Comparison of ENCODE assay signal across 21 mouse cellular contexts in the genomic region with DNA sequence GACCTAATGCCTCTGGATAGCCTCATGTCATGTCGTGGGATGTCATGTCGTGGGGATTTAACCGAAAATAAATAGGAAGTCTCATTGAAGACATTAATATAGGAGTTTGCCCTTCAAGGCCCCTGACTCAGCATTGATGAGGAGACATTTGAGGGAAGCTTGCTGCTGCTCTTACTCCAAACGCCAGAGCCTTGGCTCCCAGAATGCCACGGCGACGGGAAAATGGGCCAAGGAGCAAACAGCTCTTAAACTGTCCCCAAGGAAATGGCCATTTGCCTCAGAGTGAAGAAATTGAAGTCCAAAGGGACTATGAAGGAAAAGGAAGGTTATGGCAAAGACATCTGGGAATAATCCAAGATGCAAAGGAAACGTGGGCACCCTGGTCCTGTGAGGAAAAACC. TPM values are rescaled to one million over a fixed set of nuclear protein-coding genes. Genes with fewer than 3 reads are reported as not detected.
DNase-seq lines count a peak whose midpoint lies in the region; ATAC-seq and TF ChIP-seq lines count a peak whose summit lies in the region.
"Had no signal": no experiment of that assay in that cellular context is flagged by ENCODE, and none has a peak within 500 bp of the region (broad histone marks: within the 10 kb centered on the region; RNA-seq: fewer than 3 reads in every experiment).

No protein-coding gene starts in this region.

- no peaks in the 10 kb centered on the region for H3K27me3 ChIP-seq in lung, embryonic 16.5 days (ENCODE audit: control insufficient read depth, insufficient read depth, low read depth, low read length)
- H3K27me3 ChIP-seq: heart, embryonic 13.5 days; limb, embryonic 13.5 days; liver, embryonic 13.5 days had no signal

- H3K4me3 ChIP-seq in layer of hippocampus, adult 2 months = no peak overlapping the region
- H3K4me3 ChIP-seq in lung, embryonic 16.5 days (ENCODE audit: low read length) = no peak overlapping the region
- H3K4me3 ChIP-seq: heart, embryonic 13.5 days; left cerebral cortex, adult 2 months; limb, embryonic 13.5 days; liver, embryonic 13.5 days had no signal

- peak overlapping the region; percentile 20; the same call in 1 of the 2 replicates for H3K27ac ChIP-seq in layer of hippocampus, adult 2 months
- H3K27ac ChIP-seq in lung, embryonic 16.5 days (ENCODE audit: low read length) = 0 out of 2 replicates have a peak overlapping the region, but pooled peaks have one; percentile 38
- H3K27ac ChIP-seq: heart, embryonic 13.5 days; left cerebral cortex, adult 2 months; limb, embryonic 13.5 days; liver, embryonic 13.5 days had no signal

- H3K9ac ChIP-seq in lung, embryonic 16.5 days (ENCODE audit: low read length) = no peak overlapping the region
- H3K9ac ChIP-seq: heart, embryonic 13.5 days; limb, embryonic 13.5 days; liver, embryonic 13.5 days had no signal

- peak; percentile 63 for ATAC-seq in lung, embryonic 16.5 days (ENCODE audit: low read depth)
- ATAC-seq: forebrain, embryonic 14.5 days; hindbrain, embryonic 16.5 days had no signal

- H3K4me2 ChIP-seq in lung, embryonic 16.5 days (ENCODE audit: low read depth, low read length) = no peak overlapping the region
- H3K4me2 ChIP-seq: heart, embryonic 13.5 days; limb, embryonic 13.5 days; liver, embryonic 13.5 days; midbrain, embryonic 11.5 days had no signal

- peaks cover 16% of the 10 kb centered on the region for H3K4me1 ChIP-seq in lung, embryonic 16.5 days (replicated peaks; ENCODE audit: control insufficient read depth, insufficient read depth, low read length)
- H3K4me1 ChIP-seq: liver, embryonic 13.5 days had no signal

- peaks cover 9% of the 10 kb centered on the region for H3K36me3 ChIP-seq in lung, embryonic 16.5 days (ENCODE audit: control insufficient read depth, insufficient read depth, low read length)
- H3K36me3 ChIP-seq: liver, embryonic 13.5 days had no signal

- WGBS in lung, embryonic 16.5 days = 55% methylated on average over 8 of the region's 8 CpGs

- TF ChIP-seq CTCF in layer of hippocampus, adult 2 months (conservative IDR thresholded peaks at IDR 0.05) = no peak

- peak; percentile 11 for DNase-seq in gastrocnemius, postnatal 25 days
- DNase-seq in gastrocnemius, postnatal 14 days = no peak
- no peak for DNase-seq in layer of hippocampus, adult 2 months (ENCODE audit: low spot score in 2 of 2)
- no peak for DNase-seq in layer of hippocampus, postnatal 36 days
- no peak for DNase-seq in left cerebral cortex, adult 8-10 months (ENCODE audit: low spot score in 2 of 2)
- no peak for DNase-seq in yolk sac, embryonic 10.5 days (ENCODE audit: low spot score)
- DNase-seq: cerebellum, adult 8-10 months; heart, postnatal 36 days; kidney, adult 11 months; kidney, postnatal 14 days; liver, embryonic 13.5 days; retina, postnatal 1 day; right cerebral cortex, postnatal 4 days; thymus, adult 2 months had no signal

- H3K9me3 ChIP-seq in lung, embryonic 16.5 days (ENCODE audit: control insufficient read depth, low read length) = no peaks in the 10 kb centered on the region
- H3K9me3 ChIP-seq: heart, embryonic 13.5 days; limb, embryonic 13.5 days; liver, embryonic 13.5 days had no signal

- intact Hi-C loops in gastrocnemius, postnatal 14 days (cut with DNase I; ENCODE audit: low total_unique reads) = loop anchor here (5.0 kb wide), 1 partner anchor 256 kb away; no protein-coding TSS in a partner anchor

RNA-seq across cellular contexts. Expression of gene Pmp22, which starts 34.8 kb away (rescaled TPM):
- total RNA-seq in gastrocnemius, postnatal 25 days (2021) = 10 to 100 TPM; 67.7 to 85.9 TPM
- total RNA-seq in gastrocnemius, postnatal 14 days (2021) = 100 to 1,000 TPM in 1 of 2 experiments, 10 to 100 TPM in 1; 92.1 to 338 TPM
- total RNA-seq in layer of hippocampus, adult 2 months (2021) = 10 to 100 TPM; 17.9 to 21.4 TPM
- 10 to 100 TPM; 19.4 to 22.0 TPM for total RNA-seq in layer of hippocampus, postnatal 36 days (2021)
- polyA plus RNA-seq in lung, embryonic 16.5 days (2015; fragmentation: Nextera tagmentation; extraction: Ambion mirVana) = 298 and 312 TPM in 2 replicates
- 10 to 100 TPM; 37.8 to 50.7 (median 45.0) TPM for total RNA-seq in left cerebral cortex, adult 8-10 months (2022)
